8 mouse cellular contexts compared by ENCODE assay signal in the genomic region with DNA sequence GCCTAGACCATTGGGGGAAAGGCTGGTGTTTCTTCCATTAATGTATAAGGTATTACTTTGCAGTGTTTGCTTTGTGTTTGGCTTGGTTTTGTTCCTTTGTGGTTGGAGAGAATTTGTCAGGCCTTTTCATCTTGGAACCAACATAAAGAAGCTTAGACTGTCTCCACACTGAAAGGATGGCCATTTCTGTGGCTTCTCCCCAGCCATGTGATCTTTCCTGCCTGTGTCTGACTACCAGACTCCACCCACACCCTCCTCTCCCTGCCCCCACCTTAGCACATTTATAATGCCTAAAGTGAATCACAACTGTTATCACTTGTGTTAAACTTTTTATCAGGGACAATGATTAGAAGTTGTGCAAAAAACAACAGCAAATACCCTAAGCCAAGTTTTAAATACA. TPM values are rescaled to one million over a fixed set of nuclear protein-coding genes. Genes with fewer than 3 reads are reported as not detected.
A peak's percentile ranks its signal among the peaks of the same experiment; 100 is the strongest.
DNase-seq lines count a peak whose midpoint lies in the region; ATAC-seq and TF ChIP-seq lines count a peak whose summit lies in the region.

No protein-coding gene starts in this region.

- peak in 1 of 2 experiments; percentile 11 for DNase-seq in cerebellum, adult 2 months
- no peak for DNase-seq in cerebellum, postnatal 25 days
- peak; percentile 13 to 30 for DNase-seq in cerebellum, postnatal 14 days
- peak; percentile 40 for DNase-seq in layer of hippocampus, adult 9-11 months
- no peak for DNase-seq in spleen, postnatal 14 days (ENCODE audit: low spot score in 2 of 2)

- no peak for TF ChIP-seq CTCF in cerebellum, adult 2 months (IDR thresholded peaks at IDR 0.05; ENCODE audit: borderline replicate concordance, insufficient read depth, low read depth, low read length)
- TF ChIP-seq CTCF in C2C12 (IDR thresholded peaks at IDR 0.05; ENCODE audit: control insufficient read depth, insufficient read depth, insufficient read length), result no peak

- H3ac ChIP-seq in C2C12 (ENCODE audit: control insufficient read depth, insufficient read length, low read depth), result no peak overlapping the region

- no peaks in the 10 kb centered on the region for H3K4me1 ChIP-seq in cerebellum, adult 2 months (ENCODE audit: control insufficient read depth, insufficient read depth, low read length)
- H3K4me1 ChIP-seq in heart, embryonic 16.5 days (ENCODE audit: control insufficient read depth, insufficient read depth, low read length), result peaks cover 9% of the 10 kb centered on the region
- H3K4me1 ChIP-seq in midbrain, embryonic 12.5 days, result peaks cover 12% of the 10 kb centered on the region

- peak overlapping the region; percentile 11 for H3K4me3 ChIP-seq in cerebellum, adult 2 months (replicated peaks; ENCODE audit: insufficient read depth, low read depth, low read length)
- peak overlapping the region; percentile 68 for H3K4me3 ChIP-seq in C2C12 (ENCODE audit: insufficient read depth, poor library complexity, severe bottlenecking)
- H3K4me3 ChIP-seq in heart, embryonic 16.5 days (ENCODE audit: low read length), result peak overlapping the region; percentile 91
- peak overlapping the region; percentile 86 for H3K4me3 ChIP-seq in midbrain, embryonic 12.5 days

- peak overlapping the region; percentile 92 for H3K9ac ChIP-seq in heart, embryonic 16.5 days (ENCODE audit: low read length)
- H3K9ac ChIP-seq in midbrain, embryonic 12.5 days (replicated peaks), result peak overlapping the region; percentile 81

- H3K36me3 ChIP-seq in C2C12 (ENCODE audit: control insufficient read depth, insufficient read depth), result peaks cover 4% of the 10 kb centered on the region
- no peaks in the 10 kb centered on the region for H3K36me3 ChIP-seq in heart, embryonic 16.5 days (ENCODE audit: control insufficient read depth, insufficient read depth)
- H3K36me3 ChIP-seq in midbrain, embryonic 12.5 days, result peaks cover 5% of the 10 kb centered on the region; the same call in 1 of the 2 replicates

- peak overlapping the region; percentile 79 for H3K4me2 ChIP-seq in heart, embryonic 16.5 days (ENCODE audit: low read depth, low read length)
- peak overlapping the region; percentile 65 for H3K4me2 ChIP-seq in midbrain, embryonic 12.5 days (replicated peaks)

- ATAC-seq in heart, embryonic 16.5 days (replicated peaks; ENCODE audit: extremely low read depth, insufficient read depth, low FRiP score), result no peak
- ATAC-seq in midbrain, embryonic 12.5 days (ENCODE audit: low FRiP score, low read depth), result no peak

- no peak for TF ChIP-seq POLR2A in cerebellum, adult 2 months (IDR thresholded peaks at IDR 0.05; ENCODE audit: borderline replicate concordance, insufficient read depth, low read length)

- H3K27me3 ChIP-seq in cerebellum, adult 2 months (ENCODE audit: control insufficient read depth, insufficient read depth, low read length), result no peaks in the 10 kb centered on the region
- no peaks in the 10 kb centered on the region for H3K27me3 ChIP-seq in C2C12 (ENCODE audit: control insufficient read depth, insufficient read depth, insufficient read length)
- H3K27me3 ChIP-seq in heart, embryonic 16.5 days (ENCODE audit: control insufficient read depth, insufficient read depth, low read length), result no peaks in the 10 kb centered on the region
- H3K27me3 ChIP-seq in midbrain, embryonic 12.5 days, result no peaks in the 10 kb centered on the region

- H3K79me2 ChIP-seq in C2C12 (ENCODE audit: control insufficient read depth, insufficient read depth), result peaks cover 5% of the 10 kb centered on the region

- no peaks in the 10 kb centered on the region for H3K9me3 ChIP-seq in heart, embryonic 16.5 days (replicated peaks; ENCODE audit: control insufficient read depth, low read length)
- H3K9me3 ChIP-seq in midbrain, embryonic 12.5 days, result no peaks in the 10 kb centered on the region

- no peaks in the 10 kb centered on the region for H3K79me3 ChIP-seq in C2C12 (ENCODE audit: low read depth)

- H3K27ac ChIP-seq in cerebellum, adult 2 months (ENCODE audit: insufficient read depth, low read length), result no peak overlapping the region
- peak overlapping the region; percentile 98 for H3K27ac ChIP-seq in heart, embryonic 16.5 days (ENCODE audit: low read length)
- H3K27ac ChIP-seq in midbrain, embryonic 12.5 days (replicated peaks), result peak overlapping the region; percentile 99

TF ChIP-seq in C2C12, 6 proteins besides CTCF, POLR2A, EP300 and RAD21:
- peak; percentile 67 for TF ChIP-seq USF1 (IDR thresholded peaks at IDR 0.05; ENCODE audit: low read depth)
- no peak for TF ChIP-seq MAX (IDR thresholded peaks at IDR 0.05)
TF ChIP-seq in C2C12: peak in this region for 1.

RNA-seq across cellular contexts. Expression of a gene that starts 1.1 kb away (rescaled TPM):
- polyA plus RNA-seq in cerebellum, adult 2 months (2012; rRNA removed), result 32.1 and 33.4 TPM in 2 replicates
- 4.8 TPM for polyA plus RNA-seq in C2C12 (2012; fragmentation: generic; extraction: Trizol)
- polyA plus RNA-seq in heart, embryonic 16.5 days (2015; fragmentation: Nextera tagmentation; extraction: Ambion mirVana), result 22.1 and 25.2 TPM in 2 replicates
- polyA plus RNA-seq in midbrain, embryonic 12.5 days (2016; fragmentation: Nextera tagmentation; extraction: Ambion mirVana), result 45.7 and 46.9 TPM in 2 replicates

Comparison
In these comparisons a context has a peak if more than half of its experiments do, and no peak if none do; other contexts are left out.
1. DNase-seq: peak in cerebellum, postnatal 14 days (2 of 2) and layer of hippocampus, adult 9-11 months (single experiment); none in cerebellum, postnatal 25 days (0 of 2) and spleen, postnatal 14 days (0 of 2).
2. H3K4me3 ChIP-seq: peak in every context shown above with its lines; median percentile 91 in heart, embryonic 16.5 days; 86 in midbrain, embryonic 12.5 days; 68 in C2C12; 11 in cerebellum, adult 2 months.